Mouse (Mus musculus) CH12.LX (cell line): ENCODE data around the gene Spag17. TPM values are rescaled to one million over a fixed set of nuclear protein-coding genes. Genes with fewer than 3 reads are reported as not detected.

Experiments used
- DNase-seq: peaks from one replicate; pipeline ENCODE4 v3.0.0-alpha.2; 2013; ENCODE audit errors: extremely low read depth
- H3K27ac ChIP-seq: 2 replicates; pipeline ENCODE4 v1.5.1; 2012; ENCODE audit warnings: low read depth, mild to moderate bottlenecking, control low read depth, moderate library complexity; ENCODE audit not compliant: insufficient read depth
- H3K27me3 ChIP-seq: replicated peaks from 2 replicates; pipeline ENCODE3; 2012; ENCODE audit warnings: inconsistent platforms
- H3K36me3 ChIP-seq, 2 experiments: replicated peaks in 1 of 2; 2 replicates each; pipeline versions ENCODE3 to v1.6.1; 2012; ENCODE audit warnings: inconsistent platforms in 1 of 2, low read length in 1 of 2, mild to moderate bottlenecking in 1 of 2, mixed read lengths in 1 of 2, moderate library complexity in 1 of 2; ENCODE audit not compliant: control insufficient read depth in 1 of 2, insufficient read depth in 1 of 2
- H3K4me1 ChIP-seq, 2 experiments: 2 replicates each; pipeline ENCODE4 v1.6.1; 2012; ENCODE audit warnings: inconsistent platforms in 1 of 2, moderate library complexity in 1 of 2; ENCODE audit not compliant: insufficient read depth in 2 of 2, control insufficient read depth in 1 of 2
- H3K4me2 ChIP-seq: 2 replicates; pipeline ENCODE4 v1.6.1; 2012; ENCODE audit warnings: low read depth, mild to moderate bottlenecking, control low read depth; ENCODE audit not compliant: poor library complexity, insufficient read depth, severe bottlenecking
- H3K4me3 ChIP-seq, 3 experiments: fragments of 150-350 bp in 1 of 3; sonication (generic) in 1 of 3; replicated peaks in 1 of 3; 2 replicates each; pipeline versions ENCODE3 to v1.5.1; 2011 to 2012; ENCODE audit warnings: low read depth in 2 of 3, low read length in 2 of 3, mild to moderate bottlenecking in 2 of 3, moderate library complexity in 2 of 3, control low read depth in 1 of 3, improper control_type of control experiment in 1 of 3, inconsistent platforms in 1 of 3, mixed read lengths in 1 of 3; ENCODE audit not compliant: poor library complexity in 1 of 3
- H3K79me2 ChIP-seq: replicated peaks from 2 replicates; pipeline ENCODE4 v1.6.1; 2012; ENCODE audit warnings: mild to moderate bottlenecking, moderate library complexity; ENCODE audit not compliant: control insufficient read depth, poor library complexity, insufficient read depth, severe bottlenecking; ENCODE audit errors: extremely low read depth
- H3K9ac ChIP-seq: 2 replicates; pipeline ENCODE4 v1.6.1; 2012; ENCODE audit warnings: low read depth, mild to moderate bottlenecking, control low read depth, moderate library complexity; ENCODE audit not compliant: insufficient read depth
- H3K9me3 ChIP-seq: replicated peaks from 2 replicates; pipeline ENCODE3; 2012; ENCODE audit warnings: low read length, inconsistent platforms, mixed read lengths
- BHLHE40 ChIP-seq: IDR thresholded peaks from 2 replicates; pipeline ENCODE4 v1.6.1; 2011; ENCODE audit warnings: mild to moderate bottlenecking, low read depth, low read length, improper control_type of control experiment
- CTCF ChIP-seq, 2 experiments: IDR thresholded peaks in 1 of 2; conservative IDR thresholded peaks in 1 of 2; 2 replicates each; pipeline ENCODE4 v1.5.1; 2011 to 2012; ENCODE audit warnings: low read depth in 2 of 2, low read length in 2 of 2, improper control_type of control experiment in 1 of 2, inconsistent platforms in 1 of 2, mild to moderate bottlenecking in 1 of 2, moderate library complexity in 1 of 2
- E2F4 ChIP-seq: IDR thresholded peaks from 2 replicates; pipeline ENCODE4 v1.6.1; 2011; ENCODE audit warnings: low read depth, low read length, improper control_type of control experiment; ENCODE audit not compliant: insufficient replicate concordance
- KAT2A ChIP-seq: IDR thresholded peaks from 2 replicates; pipeline ENCODE4 v1.6.1; 2012; ENCODE audit warnings: low read length, improper control_type of control experiment, inconsistent platforms; ENCODE audit not compliant: insufficient replicate concordance
- MAX ChIP-seq: IDR thresholded peaks from 2 replicates; pipeline ENCODE4 v1.6.1; 2011; ENCODE audit warnings: low read length, improper control_type of control experiment
- MAZ ChIP-seq: IDR thresholded peaks from 2 replicates; pipeline ENCODE4 v1.6.1; 2012; ENCODE audit warnings: low read depth, mild to moderate bottlenecking, inconsistent platforms, low read length, improper control_type of control experiment, moderate library complexity
- MXI1 ChIP-seq: IDR thresholded peaks from 2 replicates; pipeline ENCODE4 v1.6.1; 2011; ENCODE audit warnings: mild to moderate bottlenecking, low read depth, low read length, improper control_type of control experiment
- MYC ChIP-seq: IDR thresholded peaks from 2 replicates; pipeline ENCODE4 v1.6.1; 2011; ENCODE audit warnings: low read depth, mild to moderate bottlenecking, improper control_type of control experiment, low read length
- NRF1 ChIP-seq: IDR thresholded peaks from 2 replicates; pipeline ENCODE4 v1.6.1; 2014; ENCODE audit warnings: low read depth, mild to moderate bottlenecking, inconsistent platforms, low read length, improper control_type of control experiment, moderate library complexity
- PAX5 ChIP-seq: IDR thresholded peaks from 2 replicates; pipeline ENCODE4 v1.6.1; 2012; ENCODE audit warnings: low read length, inconsistent platforms, mixed read lengths
- POLR2A ChIP-seq: IDR thresholded peaks from 2 replicates; pipeline ENCODE4 v1.6.1; 2011; ENCODE audit warnings: low read depth, mild to moderate bottlenecking, improper control_type of control experiment, low read length
- POLR2AphosphoS2 ChIP-seq: IDR thresholded peaks from 2 replicates; pipeline ENCODE4 v1.6.1; 2011; ENCODE audit warnings: low read depth, low read length, improper control_type of control experiment
- RAD21 ChIP-seq: IDR thresholded peaks from 2 replicates; pipeline ENCODE4 v1.6.1; 2011; ENCODE audit warnings: low read depth, mild to moderate bottlenecking, low read length, improper control_type of control experiment, moderate library complexity
- RCOR1 ChIP-seq: conservative IDR thresholded peaks from 2 replicates; pipeline ENCODE4 v1.6.1; 2012; ENCODE audit warnings: low read depth, mild to moderate bottlenecking, inconsistent platforms, low read length, improper control_type of control experiment
- SIN3A ChIP-seq: IDR thresholded peaks from 2 replicates; pipeline ENCODE4 v1.6.1; 2012; ENCODE audit warnings: low read length, improper control_type of control experiment, inconsistent platforms
- SMC3 ChIP-seq: IDR thresholded peaks from 2 replicates; pipeline ENCODE4 v1.6.1; 2011; ENCODE audit warnings: low read depth, low read length, improper control_type of control experiment
- TBP ChIP-seq: conservative IDR thresholded peaks from 2 replicates; pipeline ENCODE4 v1.6.1; 2011; ENCODE audit warnings: low read depth, low read length, improper control_type of control experiment
- TCF12 ChIP-seq: IDR thresholded peaks from 2 replicates; pipeline ENCODE4 v1.6.1; 2014; ENCODE audit warnings: low read depth, mild to moderate bottlenecking, inconsistent platforms, low read length, improper control_type of control experiment
- USF1 ChIP-seq: IDR thresholded peaks from 2 replicates; pipeline ENCODE4 v1.6.1; 2014; ENCODE audit warnings: low read depth, mild to moderate bottlenecking, inconsistent platforms, low read length, improper control_type of control experiment
- USF2 ChIP-seq: conservative IDR thresholded peaks from 2 replicates; pipeline ENCODE4 v1.6.1; 2011; ENCODE audit warnings: low read depth, low read length, improper control_type of control experiment
- ZKSCAN1 ChIP-seq: IDR thresholded peaks from 2 replicates; pipeline ENCODE4 v1.6.1; 2012; ENCODE audit warnings: low read depth, inconsistent platforms, low read length, improper control_type of control experiment, borderline replicate concordance
- ZMIZ1 ChIP-seq: IDR thresholded peaks from 2 replicates; pipeline ENCODE4 v1.6.1; 2012; ENCODE audit warnings: low read depth, mild to moderate bottlenecking, inconsistent platforms, low read length, improper control_type of control experiment
- dilution Hi-C: fragments of 300-500 bp; cut with MboI; formaldehyde crosslinking; loops from 2 replicates; pipeline ENCODE4 v1.14.3; 2020; ENCODE audit warnings: low sequenced_read_pairs; ENCODE audit not compliant: extremely low pct_unique_long_range_greater_than_20kb, extremely low pct_ligation_motif_present
- in situ Hi-C: fragments of 300-500 bp; cut with MboI; formaldehyde crosslinking; loops from 3 replicates; pipeline ENCODE4 v1.14.3; 2019; ENCODE audit warnings: low sequenced_read_pairs, low pct_ligation_motif_present, low pct_unique_long_range_greater_than_20kb, mixed read lengths
- polyA plus RNA-seq: library from polyadenylated mRNA; unstranded; fragments of >175 nt; gene quantifications from 2 replicates; pipeline ENCODE4 v1.2.1, GENCODE M21; 2012; ENCODE audit warnings: low read depth; ENCODE audit not compliant: insufficient read length
- total RNA-seq, 2 experiments: library from RNA; depleted of rRNA; stranded (reverse); fragments of 300-350 nt in 1 of 2; fragments of >200 nt in 1 of 2; gene quantifications; 2 replicates each; pipeline ENCODE4 v1.2.3; 2012 to 2014

The Spag17 gene
- total and polyA plus RNA-seq, 3 experiments = not detected

- dilution Hi-C loops = no loop called here
- in situ Hi-C loops = no loop called here
These were observed 149.3 kb downstream of the Spag17 start for GRCm38 (mm10) chr3:100034366-100034956.

DNA sequence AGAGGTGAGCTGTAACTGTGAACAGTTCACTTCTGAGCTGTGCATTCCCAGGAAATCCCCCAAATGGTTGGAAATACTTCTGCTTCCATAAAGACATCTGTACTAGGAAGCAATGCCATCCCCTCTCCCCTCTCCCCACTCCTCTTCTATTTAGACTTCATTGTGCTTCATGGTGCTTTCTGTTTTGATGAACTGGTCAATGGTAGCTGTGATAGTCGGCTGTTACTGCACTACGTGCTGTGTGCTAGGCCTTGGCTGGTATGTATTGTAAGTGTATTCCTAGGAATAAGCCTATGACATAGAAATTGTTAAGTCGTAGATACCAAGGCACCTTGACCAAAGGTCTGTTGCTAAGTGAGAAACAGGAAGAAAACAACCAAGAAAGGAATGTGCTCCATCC, 149.9 kb downstream of the Spag17 start:
- Histone ChIP-seq H3K9me3 (no peaks in the 10 kb centered on the region), H3K27me3 (no peaks in the 10 kb centered on the region), H3K27ac (no peak overlapping the region), H3K4me3 (no peak overlapping the region)
- in situ Hi-C loops = no loop called here
- TF ChIP-seq MXI1 = no peak
- TF ChIP-seq KAT2A = no peak
- TF ChIP-seq SIN3A = no peak
- TF ChIP-seq POLR2AphosphoS2 = no peak
- no peak for TF ChIP-seq USF2
- TF ChIP-seq NRF1 = no peak
- TF ChIP-seq, all 38 proteins: peak for 0
- dilution Hi-C loops = no loop called here
- Histone ChIP-seq H3K4me2 (no peak overlapping the region), H3K4me1 (no peaks in the 10 kb centered on the region), H3K36me3 (no peaks in the 10 kb centered on the region), H3K79me2 (no peaks in the 10 kb centered on the region), H3K9ac (no peak overlapping the region)
- DNase-seq = no peak

More at GRCm38 (mm10) chr3:100034366-100034956, 149.3 kb downstream of the Spag17 start:
- H3K4me1 ChIP-seq = no peaks in the 10 kb centered on the region
- no peak overlapping the region for H3K9ac ChIP-seq
- H3K79me2 ChIP-seq = no peaks in the 10 kb centered on the region
- H3K27ac ChIP-seq = no peak overlapping the region
- no peak for DNase-seq
- no peaks in the 10 kb centered on the region for H3K9me3 ChIP-seq
- no peak for TF ChIP-seq POLR2AphosphoS2
- TF ChIP-seq ZKSCAN1 = no peak
- no peak for TF ChIP-seq PAX5
- no peak for TF ChIP-seq USF1
- TF ChIP-seq POLR2A = no peak
- no peak for TF ChIP-seq USF2
- TF ChIP-seq BHLHE40 = no peak
- no peak for TF ChIP-seq E2F4
- TF ChIP-seq MAX = no peak
- no peak for TF ChIP-seq CTCF (conservative IDR thresholded peaks at IDR 0.05 in 1 of 2, IDR thresholded peaks at IDR 0.05 in 1 of 2; ENCODE audit: low read depth in 2 of 2, low read length in 2 of 2)
- TF ChIP-seq SMC3 = no peak
- no peak for TF ChIP-seq ZMIZ1
- TF ChIP-seq TBP = no peak
- TF ChIP-seq MYC = no peak
- TF ChIP-seq RAD21 = no peak
- TF ChIP-seq NRF1 = no peak
- TF ChIP-seq TCF12 = no peak
- TF ChIP-seq RCOR1 = no peak
- TF ChIP-seq MAZ = no peak
- H3K4me2 ChIP-seq = no peak overlapping the region
- H3K27me3 ChIP-seq = no peaks in the 10 kb centered on the region
- H3K36me3 ChIP-seq = no peaks in the 10 kb centered on the region
- H3K4me3 ChIP-seq = no peak overlapping the region
